Mouse (Mus musculus) liver, embryonic 13.5 days (tissue): Measurements from ENCODE around the gene 9530077C05Rik. TPM values are rescaled to one million over a fixed set of nuclear protein-coding genes. Genes with fewer than 3 reads are reported as not detected.
A peak's percentile ranks its signal among the peaks of the same experiment; 100 is the strongest.
"Not testable (repeated sequence)": the region's sequence is repeated elsewhere in the genome, so short reads cannot be mapped to it uniquely, and the experiment has no call there.

Source experiments
- ATAC-seq: fragments of 200-750 bp; cut with Nextera tagmentation; 2 replicates; pipeline ENCODE4 v1.8.0; 2017; ENCODE audit warnings: low read depth, mild to moderate bottlenecking, moderate number of reproducible peaks, moderate library complexity
- DNase-seq: peaks from one replicate; pipeline ENCODE4 v3.0.0; 2022
- H3K27ac ChIP-seq: fragments of 300-500 bp; sonication (generic); 2 replicates; pipeline ENCODE4 v1.5.1; 2015; ENCODE audit warnings: moderate library complexity, mild to moderate bottlenecking, inconsistent platforms
- H3K27me3 ChIP-seq: fragments of 300-500 bp; sonication (generic); 2 replicates; pipeline ENCODE4 v1.6.1; 2015; ENCODE audit warnings: mild to moderate bottlenecking, inconsistent platforms
- H3K36me3 ChIP-seq: fragments of 300-500 bp; sonication (generic); 2 replicates; pipeline ENCODE4 v1.6.1; 2015; ENCODE audit warnings: mild to moderate bottlenecking, inconsistent platforms
- H3K4me1 ChIP-seq: fragments of 300-500 bp; sonication (generic); replicated peaks from 2 replicates; pipeline ENCODE4 v1.6.1; 2015; ENCODE audit warnings: inconsistent platforms
- H3K4me2 ChIP-seq: fragments of 300-500 bp; sonication (generic); 2 replicates; pipeline ENCODE4 v1.6.1; 2015; ENCODE audit warnings: inconsistent platforms, mild to moderate bottlenecking, moderate library complexity
- H3K4me3 ChIP-seq: fragments of 300-500 bp; sonication (generic); replicated peaks from 2 replicates; pipeline ENCODE4 v1.5.1; 2015; ENCODE audit warnings: mild to moderate bottlenecking, inconsistent platforms
- H3K9ac ChIP-seq: fragments of 300-500 bp; sonication (generic); 2 replicates; pipeline ENCODE4 v1.6.1; 2015; ENCODE audit warnings: mild to moderate bottlenecking, inconsistent platforms
- H3K9me3 ChIP-seq: fragments of 300-500 bp; sonication (generic); replicated peaks from 2 replicates; pipeline ENCODE4 v1.6.1; 2016; ENCODE audit warnings: inconsistent platforms
- WGBS: fragments of 180-500 bp; shearing (Covaris S2); methylation state at CpG from one replicate; pipeline ENCODE4 v1.1.7; 2015; ENCODE audit not compliant: insufficient replicate concordance; 5-methylcytosine and 5-hydroxymethylcytosine counted together
- polyA plus RNA-seq: library from polyadenylated mRNA; unstranded; fragments of >200 nt; fragmentation: Nextera tagmentation; extraction: Ambion mirVana; gene quantifications from 2 replicates; pipeline ENCODE4 v1.2.1, GENCODE M21; 2015

The 9530077C05Rik gene
- polyA plus RNA-seq, 1 experiment from 2014 or later: 1.7 TPM

GRCm38 (mm10) chr9:22434101-22434500 is 22.8 kb downstream of the 9530077C05Rik start:
- no peaks in the 10 kb centered on the region for H3K36me3 ChIP-seq
- no peak overlapping the region for H3K27ac ChIP-seq
- no peaks in the 10 kb centered on the region for H3K9me3 ChIP-seq
- ATAC-seq: no peak
- no peak overlapping the region for H3K9ac ChIP-seq
- no peaks in the 10 kb centered on the region for H3K27me3 ChIP-seq
- no peak overlapping the region for H3K4me2 ChIP-seq
- WGBS: 80% methylated on average over 2 of the region's 2 CpGs
- DNase-seq: no peak
- peaks cover 13% of the 10 kb centered on the region for H3K4me1 ChIP-seq
- H3K4me3 ChIP-seq: no peak overlapping the region

DNA sequence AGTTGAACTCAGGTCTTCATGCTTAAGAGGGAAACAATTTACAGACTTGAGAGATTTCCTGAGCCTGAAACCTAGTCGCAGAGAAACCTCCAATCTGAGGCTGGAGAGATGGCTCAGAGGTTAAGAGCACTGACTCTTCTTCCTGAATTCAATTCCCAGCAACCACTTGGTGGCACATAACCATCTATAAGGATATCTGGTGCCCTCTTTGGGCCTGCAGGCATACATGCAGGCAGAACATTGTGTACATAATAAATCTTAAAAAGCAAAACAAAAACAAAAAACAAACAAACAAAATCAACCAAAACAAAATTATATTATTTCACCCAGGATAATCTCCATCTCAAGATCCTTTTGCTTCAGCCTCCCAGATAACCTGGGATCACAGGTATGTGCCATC is 27.5 kb downstream of the 9530077C05Rik start:
- H3K27me3 ChIP-seq: no peaks in the 10 kb centered on the region
- no peak overlapping the region for H3K9ac ChIP-seq
- H3K9me3 ChIP-seq: no peaks in the 10 kb centered on the region
- WGBS: 43% methylated on average over 1 of the region's 1 CpGs
- no peak overlapping the region for H3K4me3 ChIP-seq
- no peak overlapping the region for H3K4me2 ChIP-seq
- DNase-seq: no peak
- 0 out of 2 replicates have a peak, but pooled peaks cover 3% of the 10 kb centered on the region for H3K4me1 ChIP-seq
- no peak overlapping the region for H3K27ac ChIP-seq
- no peak for ATAC-seq
- no peaks in the 10 kb centered on the region for H3K36me3 ChIP-seq

DNA sequence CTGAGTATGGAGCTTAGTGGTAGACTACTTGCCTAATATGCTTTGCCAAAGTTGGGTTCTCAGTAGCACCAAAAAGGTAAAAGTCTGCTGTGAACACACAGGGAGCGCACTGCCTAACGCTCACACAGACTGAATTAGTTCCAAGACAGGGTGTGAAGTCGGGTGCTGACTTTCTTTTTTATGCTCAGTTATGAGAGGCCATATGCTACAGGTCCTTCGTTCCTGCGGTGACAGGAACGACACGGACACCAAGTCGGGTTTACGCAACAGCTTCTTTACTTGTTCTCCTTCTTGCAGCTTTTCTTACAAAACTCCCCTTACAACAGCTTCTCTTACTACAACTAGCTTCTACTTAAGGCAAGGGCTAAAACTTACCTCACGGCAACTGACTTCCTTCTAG is 31.8 kb downstream of the 9530077C05Rik start:
- Histone ChIP-seq H3K4me3 (no peak overlapping the region), H3K27ac (no peak overlapping the region), H3K9me3 (no peaks in the 10 kb centered on the region), H3K9ac (no peak overlapping the region), H3K36me3 (peaks cover 15% of the 10 kb centered on the region; the same call in 1 of the 2 replicates), H3K4me2 (no peak overlapping the region), H3K4me1 (0 out of 2 replicates have a peak, but pooled peaks cover 3% of the 10 kb centered on the region), H3K27me3 (no peaks in the 10 kb centered on the region)
- DNase-seq (no peak), ATAC-seq (no peak)
- WGBS: 79% methylated on average over 10 of the region's 10 CpGs

GRCm38 (mm10) chr9:22445123-22445522 is 33.8 kb downstream of the 9530077C05Rik start:
- Histone ChIP-seq H3K27ac (no peak overlapping the region), H3K9ac (no peak overlapping the region), H3K9me3 (no peaks in the 10 kb centered on the region), H3K4me3 (no peak overlapping the region), H3K36me3 (peaks cover 33% of the 10 kb centered on the region), H3K4me1 (0 out of 2 replicates have a peak, but pooled peaks cover 3% of the 10 kb centered on the region), H3K27me3 (no peaks in the 10 kb centered on the region), H3K4me2 (no peak overlapping the region)
- WGBS: 56% methylated on average over 1 of the region's 1 CpGs
- ATAC-seq (no peak), DNase-seq (no peak)

GRCm38 (mm10) chr9:22447213-22447612 is 35.9 kb downstream of the 9530077C05Rik start:
- ATAC-seq (peak; percentile 62; the same call in 1 of the 2 replicates), DNase-seq (no peak)
- no peak overlapping the region for H3K27ac ChIP-seq
- 48% methylated on average over 5 of the region's 5 CpGs for WGBS
- H3K4me3 ChIP-seq: no peak overlapping the region
- H3K27me3 ChIP-seq: no peaks in the 10 kb centered on the region
- peaks cover 2% of the 10 kb centered on the region; the same call in 1 of the 2 replicates for H3K4me1 ChIP-seq
- H3K9me3 ChIP-seq: no peaks in the 10 kb centered on the region
- peaks cover 54% of the 10 kb centered on the region for H3K36me3 ChIP-seq
- H3K9ac ChIP-seq: no peak overlapping the region
- H3K4me2 ChIP-seq: no peak overlapping the region

DNA sequence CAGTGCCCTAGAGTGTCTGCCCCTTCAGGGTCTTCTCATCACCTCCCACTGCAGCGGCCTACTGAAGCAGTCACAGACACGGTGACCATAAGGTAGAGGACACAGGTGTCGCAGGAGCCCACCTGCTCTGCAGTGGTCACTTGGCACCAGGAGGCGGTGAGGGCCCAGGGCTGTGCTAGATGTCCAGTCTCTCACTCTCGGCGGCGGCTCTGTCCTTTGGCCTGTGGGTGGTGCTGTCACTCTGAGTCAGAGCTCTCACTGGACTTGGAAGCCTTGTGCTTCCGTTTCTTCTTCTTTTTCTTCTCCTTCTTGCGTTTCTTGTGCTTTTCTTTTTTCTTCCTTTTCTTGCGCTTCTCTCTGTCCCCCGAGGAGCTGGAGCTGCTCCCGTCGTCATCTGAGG is 37.1 kb downstream of the 9530077C05Rik start:
- Histone ChIP-seq H3K27me3 (no peaks in the 10 kb centered on the region), H3K27ac (no peak overlapping the region), H3K4me3 (no peak overlapping the region), H3K4me1 (peaks cover 14% of the 10 kb centered on the region), H3K9me3 (no peaks in the 10 kb centered on the region), H3K9ac (no peak overlapping the region), H3K36me3 (peaks cover 66% of the 10 kb centered on the region), H3K4me2 (no peak overlapping the region)
- DNase-seq: no peak
- WGBS: 83% methylated on average over 13 of the region's 13 CpGs
- no peak for ATAC-seq

DNA sequence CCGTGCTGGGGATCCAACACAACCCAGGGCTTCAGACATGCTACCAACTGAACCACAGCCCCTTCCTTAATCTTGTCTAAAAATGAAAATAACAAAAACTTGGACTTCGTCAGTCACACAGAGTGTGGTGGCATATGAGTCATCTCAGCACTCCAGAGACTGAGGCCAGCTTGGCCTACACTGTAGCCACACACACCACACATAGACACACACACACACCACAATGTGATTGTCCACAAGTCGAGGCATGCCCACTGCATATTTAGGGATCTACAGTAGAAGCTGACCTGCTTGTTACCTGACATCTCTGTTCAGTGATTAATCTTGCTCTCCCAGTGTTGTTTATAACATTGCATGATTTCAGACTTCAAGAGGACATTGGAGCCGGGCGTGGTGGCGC is 37.9 kb downstream of the 9530077C05Rik start:
- no peaks in the 10 kb centered on the region for H3K9me3 ChIP-seq
- H3K27ac ChIP-seq: no peak overlapping the region
- H3K4me1 ChIP-seq: peaks cover 22% of the 10 kb centered on the region
- no peak for DNase-seq
- H3K9ac ChIP-seq: no peak overlapping the region
- no peak overlapping the region for H3K4me3 ChIP-seq
- no peak overlapping the region for H3K4me2 ChIP-seq
- no peaks in the 10 kb centered on the region for H3K27me3 ChIP-seq
- H3K36me3 ChIP-seq: peaks cover 70% of the 10 kb centered on the region
- 86% methylated on average over 6 of the region's 6 CpGs for WGBS
- ATAC-seq: no peak

DNA sequence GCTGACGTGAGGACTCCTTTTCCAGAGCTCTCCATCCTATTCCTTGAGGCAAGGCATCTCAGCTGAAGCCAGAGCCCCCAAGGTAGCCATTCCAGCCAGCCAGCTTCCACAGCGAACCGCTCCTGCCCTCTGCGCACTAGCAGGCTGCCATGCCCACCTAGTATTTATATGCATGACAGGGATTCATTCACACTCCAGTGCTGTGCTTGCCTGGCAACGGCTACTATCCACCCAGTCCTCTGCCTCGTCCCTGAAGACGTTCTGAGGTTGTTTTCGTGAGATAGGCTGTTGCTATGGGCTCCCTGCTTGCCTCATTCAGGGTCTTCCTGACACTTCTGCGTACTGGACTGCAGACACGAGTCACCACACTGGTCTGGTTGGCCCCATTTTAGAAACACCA is 41.4 kb downstream of the 9530077C05Rik start:
- peaks cover 25% of the 10 kb centered on the region for H3K4me1 ChIP-seq
- peak overlapping the region; percentile 68 for H3K27ac ChIP-seq
- ATAC-seq: no peak
- H3K36me3 ChIP-seq: peaks cover 92% of the 10 kb centered on the region
- 0 out of 2 replicates have a peak overlapping the region, but pooled peaks have one; percentile 32 for H3K4me2 ChIP-seq
- no peak for DNase-seq
- no peak overlapping the region for H3K4me3 ChIP-seq
- H3K27me3 ChIP-seq: no peaks in the 10 kb centered on the region
- H3K9me3 ChIP-seq: no peaks in the 10 kb centered on the region
- WGBS: 67% methylated on average over 10 of the region's 10 CpGs
- H3K9ac ChIP-seq: no peak overlapping the region

GRCm38 (mm10) chr9:22453501-22453924 is 42.2 kb downstream of the 9530077C05Rik start:
- ATAC-seq (peak; percentile 94), DNase-seq (peak; percentile 66)
- Histone ChIP-seq H3K27me3 (no peaks in the 10 kb centered on the region), H3K9ac (peak overlapping the region; percentile 46), H3K4me3 (no peak overlapping the region), H3K4me1 (peaks cover 25% of the 10 kb centered on the region), H3K9me3 (no peaks in the 10 kb centered on the region), H3K4me2 (peak overlapping the region; percentile 32), H3K27ac (peak overlapping the region; percentile 68; the same call in 1 of the 2 replicates), H3K36me3 (peaks cover 85% of the 10 kb centered on the region)
- 18% methylated on average over 10 of the region's 10 CpGs for WGBS

DNA sequence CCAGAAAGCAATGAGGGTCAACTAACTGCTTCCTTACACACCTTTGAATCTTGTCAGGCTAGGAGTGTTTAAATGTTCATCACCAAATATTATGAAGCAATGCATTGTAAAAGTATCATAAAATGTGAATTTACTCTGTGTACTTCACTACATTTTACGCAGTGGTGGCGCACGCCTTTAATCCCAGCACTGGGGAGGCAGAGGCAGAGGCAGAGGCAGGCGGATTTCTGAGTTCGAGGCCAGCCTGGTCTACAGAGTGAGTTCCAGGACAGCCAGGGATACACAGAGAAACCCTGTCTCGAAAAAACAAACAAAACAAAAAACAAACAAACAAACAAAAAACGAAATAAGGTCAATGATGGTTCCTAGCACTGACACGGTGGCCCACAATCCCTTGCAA is 42.7 kb downstream of the 9530077C05Rik start, which contains the start of gene Gm17545:
Gene Gm17545, plus strand, starts transcription at position 301 of the 400 bp plus-strand sequence.
- H3K27me3 ChIP-seq, H3K9me3 ChIP-seq, H3K4me3 ChIP-seq, ATAC-seq, DNase-seq: not testable (repeated sequence)
- WGBS: 73% methylated on average over 8 of the region's 8 CpGs
- peaks cover 84% of the 10 kb centered on the region for H3K36me3 ChIP-seq
- peak within 1 kb of the TSS; percentile 46 for H3K9ac ChIP-seq
- peak within 1 kb of the TSS; percentile 68 for H3K27ac ChIP-seq
- H3K4me2 ChIP-seq: peak within 1 kb of the TSS; percentile 32
- H3K4me1 ChIP-seq: peaks cover 25% of the 10 kb centered on the region

DNA sequence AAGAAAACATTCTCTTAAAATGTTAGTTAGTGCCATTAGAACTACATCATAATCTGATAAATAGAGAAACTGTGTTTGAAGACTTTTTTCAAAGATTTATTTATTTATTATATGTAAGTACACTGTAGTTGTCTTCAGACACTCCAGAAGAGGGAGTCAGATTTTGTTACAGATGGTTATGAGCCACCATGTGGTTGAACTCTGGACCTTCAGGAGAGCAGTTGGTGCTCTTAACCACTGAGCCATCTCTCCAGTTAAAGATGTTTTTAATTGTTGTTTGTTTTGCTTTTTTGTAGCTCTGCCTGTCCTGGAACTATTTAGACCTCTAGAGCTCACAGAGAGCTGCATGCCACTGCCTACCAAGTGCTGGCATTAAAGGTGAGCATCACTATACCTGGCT is 43.7 kb downstream of the 9530077C05Rik start:
- Histone ChIP-seq H3K27ac (no peak overlapping the region), H3K36me3 (peaks cover 74% of the 10 kb centered on the region), H3K9ac (no peak overlapping the region)

DNA sequence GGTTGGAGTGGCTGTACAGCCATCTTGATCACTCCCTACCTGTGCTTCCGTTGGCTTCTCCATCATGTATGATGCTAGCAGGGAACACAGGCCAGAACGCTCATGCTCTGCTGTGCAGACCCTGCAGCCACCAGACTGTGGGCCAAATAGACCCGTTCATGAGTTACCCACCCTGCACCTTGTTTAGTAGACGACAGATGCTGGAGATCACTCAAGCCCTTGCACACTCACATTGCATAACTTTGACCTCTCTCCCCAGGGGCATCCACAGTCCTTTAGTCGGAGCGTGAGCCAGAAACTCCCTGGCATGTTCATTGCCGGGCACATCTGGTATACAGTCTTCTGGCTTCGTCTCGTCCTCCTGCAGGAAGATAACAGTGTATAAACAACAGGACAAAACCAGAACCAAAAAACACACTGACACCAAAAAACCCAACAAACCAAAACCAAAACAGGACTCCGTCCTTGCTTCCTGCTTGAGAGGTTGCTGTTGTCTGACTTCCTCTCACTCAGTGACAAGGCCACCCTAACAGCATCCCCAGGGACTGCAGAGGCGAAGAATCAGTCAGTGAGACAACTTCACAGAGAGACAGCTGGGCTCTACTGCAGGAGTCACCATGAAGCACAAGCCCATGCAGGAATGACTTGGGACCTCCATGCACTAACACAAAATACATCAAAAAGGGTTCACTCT is 46.0 kb downstream of the 9530077C05Rik start:
- Histone ChIP-seq H3K36me3 (peaks cover 69% of the 10 kb centered on the region), H3K27ac (no peak overlapping the region), H3K4me1 (peaks cover 23% of the 10 kb centered on the region), H3K9me3 (no peaks in the 10 kb centered on the region), H3K9ac (no peak overlapping the region), H3K4me2 (no peak overlapping the region), H3K4me3 (no peak overlapping the region), H3K27me3 (no peaks in the 10 kb centered on the region)
- no peak for ATAC-seq
- WGBS: 79% methylated on average over 11 of the region's 11 CpGs
- DNase-seq: no peak

More for the DNA sequence above, 43.7 kb downstream of the 9530077C05Rik start:
- no peak overlapping the region for H3K4me3 ChIP-seq
- ATAC-seq: no peak
- H3K27me3 ChIP-seq: no peaks in the 10 kb centered on the region
- H3K9me3 ChIP-seq: no peaks in the 10 kb centered on the region
- H3K4me1 ChIP-seq: peaks cover 25% of the 10 kb centered on the region
- no peak for DNase-seq
- no peak overlapping the region for H3K4me2 ChIP-seq
